Mouse (Mus musculus) liver, embryonic 14.5 days (tissue): ENCODE data around the gene Atxn3.

Experiments
- CTCF ChIP-seq: IDR thresholded peaks from 2 replicates; pipeline ENCODE4 v1.5.1; 2016; ENCODE audit warnings: antibody characterized with exemption, low read depth, control low read depth
- EP300 ChIP-seq: IDR thresholded peaks from 2 replicates; pipeline ENCODE4 v1.6.1; 2016; ENCODE audit warnings: antibody characterized with exemption, low read depth

GRCm38 (mm10) chr12:101957079-101957941 lies 736 bp downstream of the Atxn3 start:
- TF ChIP-seq CTCF (no peak), EP300 (no peak)
